Mouse (Mus musculus): ENCODE data around the gene Tyw1.

Gene Tyw1

GRCm38 (mm10) chr5:130255017-130255720 is at the start of gene Tyw1, which contains the start of gene Sbds:
Tyw1 (plus strand) TSS chr5:130255619.
Sbds (minus strand) TSS chr5:130255530.
- DNase-seq = peak; percentile 98

GRCm38 (mm10) chr5:130207299-130207698 is 48.1 kb upstream of the Tyw1 start:
- no peak for DNase-seq

- DNase-seq = no peak
Measured at GRCm38 (mm10) chr5:130212956-130213355, 42.5 kb upstream of the Tyw1 start.

GRCm38 (mm10) chr5:130216781-130217180 is 38.6 kb upstream of the Tyw1 start, which contains the start of gene Tmem248:
Tmem248 (plus strand) TSS chr5:130217081.
- no peak for DNase-seq

- DNase-seq = no peak
Measured at GRCm38 (mm10) chr5:130217406-130217805, 38.0 kb upstream of the Tyw1 start.

DNA sequence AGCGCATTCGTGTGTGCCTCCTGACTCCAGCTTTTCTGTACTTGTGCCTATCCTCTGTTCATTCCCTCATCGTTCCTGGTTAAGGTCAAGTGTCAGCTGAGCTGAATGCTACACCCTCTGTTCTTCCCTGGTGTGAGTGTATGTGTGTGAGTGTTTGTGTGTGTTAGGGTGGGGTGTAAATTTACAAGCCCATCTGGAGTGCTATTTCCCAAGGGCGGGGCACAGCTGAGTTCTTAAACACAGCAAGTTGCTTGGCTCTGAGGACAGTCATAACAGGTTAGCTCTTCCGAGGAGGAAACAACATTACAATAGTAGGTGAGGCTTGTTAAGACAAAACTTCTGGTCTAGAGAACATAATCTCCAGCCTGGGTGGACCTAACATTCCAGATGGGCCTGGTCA is 37.1 kb upstream of the Tyw1 start:
- DNase-seq = no peak

DNA sequence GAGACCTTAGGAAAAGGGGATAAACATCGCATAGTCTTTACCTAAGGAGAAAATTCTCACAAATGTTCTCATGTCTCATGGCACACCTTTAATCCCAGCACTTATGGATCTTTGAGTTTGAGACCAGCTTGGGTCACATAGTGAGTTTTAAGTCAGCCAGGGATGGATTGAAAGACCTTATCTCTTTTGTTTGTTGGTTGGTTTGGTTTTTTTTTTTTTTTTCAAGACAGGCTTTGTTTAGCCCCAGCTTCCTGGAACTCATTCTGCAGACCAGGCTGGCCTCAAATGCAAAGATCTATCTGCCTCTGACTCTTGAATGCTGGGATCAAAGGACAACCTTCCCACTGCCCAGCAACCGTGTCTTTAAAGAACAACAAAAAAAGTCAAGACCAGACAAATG is 34.1 kb upstream of the Tyw1 start:
- DNase-seq = no peak

DNA sequence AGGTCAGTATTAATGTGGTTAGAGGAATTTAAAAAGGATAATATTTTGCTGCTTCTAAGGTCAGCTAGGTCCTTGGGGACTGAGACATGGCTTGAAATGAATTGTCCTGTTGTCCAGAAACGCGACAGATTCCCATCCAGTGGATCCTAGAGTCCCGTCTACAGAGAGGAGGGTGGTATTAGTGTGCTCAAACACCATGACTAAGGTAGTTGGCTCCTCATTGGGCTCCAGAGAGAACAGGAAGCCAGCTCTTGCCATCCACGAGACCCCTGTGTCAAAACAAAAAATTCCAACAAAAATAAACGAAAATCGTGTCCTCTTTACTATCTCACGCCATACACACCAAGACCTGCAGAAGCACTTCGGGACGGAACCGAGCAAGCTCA is 33.7 kb upstream of the Tyw1 start:
- no peak for DNase-seq

GRCm38 (mm10) chr5:130222146-130223004 is 33.0 kb upstream of the Tyw1 start:
- peak; percentile 92 for DNase-seq

DNA sequence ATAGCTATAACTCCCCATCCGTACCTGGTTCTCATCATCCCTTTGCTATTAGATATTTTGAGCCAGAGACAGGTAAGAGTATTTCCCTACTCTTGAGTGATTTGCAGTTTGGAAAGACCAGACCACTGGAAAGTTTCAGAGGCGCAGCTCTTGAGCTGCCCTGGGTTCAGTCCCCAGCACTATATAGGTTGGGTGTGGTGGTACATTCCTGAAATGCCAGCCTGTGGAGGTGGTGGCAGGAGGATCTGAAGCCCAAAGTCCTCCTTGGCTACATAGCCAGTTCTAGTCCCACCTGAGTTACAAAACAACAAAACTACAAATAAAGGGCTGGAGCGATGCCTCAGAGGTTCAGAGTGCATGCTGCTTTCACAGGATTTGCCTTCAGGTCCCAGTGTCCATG is 28.6 kb upstream of the Tyw1 start:
- no peak for DNase-seq

DNA sequence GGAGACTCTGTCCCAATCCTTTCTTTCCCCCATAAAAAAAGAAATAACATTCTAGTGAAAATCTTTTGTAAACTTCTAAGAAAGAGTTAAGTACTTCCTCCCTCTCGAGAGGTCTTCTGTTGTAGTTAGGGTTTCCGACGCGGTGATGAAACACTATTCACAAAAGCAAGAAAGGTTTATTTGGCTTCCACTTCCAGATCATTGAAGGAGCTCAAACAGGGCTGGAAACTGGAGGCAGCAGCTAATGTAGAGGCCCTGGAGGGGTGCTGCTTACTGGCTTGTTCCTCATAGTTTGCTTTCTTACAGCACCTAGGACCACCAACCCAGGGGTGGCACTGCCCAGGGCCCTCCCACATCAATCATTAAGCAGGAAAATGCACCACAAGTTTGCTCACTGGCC is 27.3 kb upstream of the Tyw1 start:
- DNase-seq = no peak

DNA sequence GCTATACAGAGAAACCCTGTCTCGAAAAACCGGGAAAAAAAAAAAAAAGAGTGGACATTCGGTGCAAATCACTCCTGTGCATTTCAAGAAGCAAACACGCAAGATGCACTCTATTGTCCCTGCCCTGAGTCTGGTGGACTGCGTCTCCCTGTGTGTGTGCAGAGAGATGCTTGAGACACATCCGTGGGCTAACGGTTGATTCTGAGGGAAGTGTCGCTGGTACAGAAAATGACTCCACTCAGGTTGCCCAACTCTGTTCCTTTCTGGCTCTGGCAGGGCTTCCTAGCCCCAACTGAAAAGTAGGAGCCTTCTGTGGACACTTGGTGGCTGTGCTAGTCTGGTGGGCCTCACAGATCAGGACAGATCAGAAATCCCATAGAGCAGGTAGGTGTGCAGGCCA is 19.1 kb upstream of the Tyw1 start:
- no peak for DNase-seq

GRCm38 (mm10) chr5:130239236-130239635 is 16.2 kb upstream of the Tyw1 start:
- DNase-seq = no peak

- DNase-seq = no peak
Measured at GRCm38 (mm10) chr5:130239856-130240255, 15.6 kb upstream of the Tyw1 start.

- DNase-seq = no peak
Measured at GRCm38 (mm10) chr5:130241426-130241825, 14.0 kb upstream of the Tyw1 start.

- DNase-seq = no peak
Measured at GRCm38 (mm10) chr5:130247823-130248222, 7.6 kb upstream of the Tyw1 start.

DNA sequence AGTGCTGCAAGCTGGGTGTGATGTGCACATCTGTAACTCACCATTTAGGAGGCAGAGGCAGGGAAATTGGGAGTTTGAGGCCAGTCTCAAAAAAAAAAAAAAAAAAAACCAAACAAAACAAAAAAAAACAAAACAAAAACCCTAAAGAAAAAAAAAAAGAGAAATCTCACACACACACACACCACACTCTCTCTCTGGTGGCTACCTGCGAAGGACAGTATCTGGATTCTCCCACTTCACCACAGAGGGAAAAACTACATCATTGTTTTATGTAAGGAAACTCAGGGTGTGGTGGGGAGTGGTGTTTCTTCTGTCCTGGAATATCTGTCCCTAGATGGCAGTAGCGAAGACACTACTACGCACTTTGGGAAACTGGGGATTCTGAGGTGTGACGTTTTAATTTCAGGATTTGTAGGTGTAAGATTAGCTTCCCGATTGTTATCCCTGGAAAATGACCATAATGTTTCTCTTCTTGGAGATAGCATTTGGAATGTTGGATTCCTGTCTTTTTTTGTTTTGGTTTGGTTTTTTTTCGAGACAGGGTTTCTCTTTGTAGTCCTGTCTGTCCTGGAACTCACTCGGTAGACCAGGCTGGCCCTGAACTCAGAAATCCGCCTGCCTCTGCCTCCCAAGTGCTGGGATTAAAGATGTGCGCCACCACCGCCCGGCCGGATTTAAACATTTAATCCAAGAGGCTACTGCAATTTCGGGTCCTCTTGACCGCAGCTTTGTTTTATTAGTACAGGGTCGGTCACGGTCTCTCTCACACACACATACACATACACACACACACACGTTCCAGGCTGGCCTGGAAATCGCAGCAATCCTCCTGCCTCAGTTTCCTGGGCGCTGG is 1.0 kb upstream of the Tyw1 start:
- no peak for DNase-seq

DNA sequence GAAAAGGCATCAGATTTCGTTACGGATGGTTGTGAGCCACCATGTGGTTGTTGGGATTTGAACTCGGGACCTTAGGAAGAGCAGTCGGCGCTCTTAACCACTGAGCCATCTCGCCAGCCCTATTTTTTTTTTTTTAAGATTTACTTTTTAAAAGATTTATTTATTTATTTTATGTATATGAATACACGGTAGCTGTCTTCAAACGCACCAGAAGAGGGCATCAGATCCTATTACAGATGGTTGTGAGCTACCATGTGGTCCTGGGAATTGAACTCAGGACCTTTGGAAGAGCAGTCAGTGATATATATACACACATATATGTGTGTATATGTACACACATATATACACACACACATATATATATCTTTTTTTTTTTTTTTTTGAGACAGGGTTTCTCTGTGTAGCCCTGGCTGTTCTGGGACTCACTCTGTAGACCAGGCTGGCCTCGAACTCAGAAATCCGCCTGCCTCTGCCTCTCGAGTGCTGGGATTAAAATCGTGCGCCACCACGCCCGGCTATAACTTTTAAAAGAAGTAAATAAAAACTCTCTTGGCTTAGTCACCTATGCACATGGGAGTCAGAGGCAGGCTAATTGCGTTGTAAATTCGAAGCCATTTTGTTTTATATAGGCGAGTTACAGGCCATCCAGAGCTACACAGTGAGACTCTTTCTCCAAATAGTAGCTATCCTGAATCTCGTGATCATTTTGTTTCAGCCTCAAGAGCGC is 543 bp downstream of the Tyw1 start:
- peak; percentile 55 for DNase-seq

- DNase-seq = peak; percentile 95
Measured at GRCm38 (mm10) chr5:130256678-130257271, 1.4 kb downstream of the Tyw1 start.

GRCm38 (mm10) chr5:130257303-130257702 is 1.9 kb downstream of the Tyw1 start:
- DNase-seq = peak; percentile 39

DNA sequence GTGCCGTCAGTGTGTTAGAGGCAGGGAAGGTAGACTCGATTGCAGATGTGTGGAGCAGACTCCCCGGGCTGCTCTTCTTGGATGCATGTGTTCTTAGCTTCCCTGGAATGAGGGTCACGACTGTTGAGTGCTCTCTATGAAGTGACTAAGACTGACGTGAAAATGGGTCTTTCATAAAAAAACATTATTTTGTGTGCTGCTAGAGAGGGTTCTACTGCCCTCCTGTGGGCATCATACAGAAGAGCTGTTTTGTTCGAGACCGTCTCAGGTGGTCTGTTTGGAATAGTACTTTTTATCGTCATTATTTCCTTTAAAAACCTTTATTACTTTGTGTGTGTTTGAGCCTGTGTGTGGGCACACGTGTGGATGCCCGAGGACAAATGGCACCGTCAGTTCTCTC is 8.0 kb downstream of the Tyw1 start:
- no peak for DNase-seq

DNA sequence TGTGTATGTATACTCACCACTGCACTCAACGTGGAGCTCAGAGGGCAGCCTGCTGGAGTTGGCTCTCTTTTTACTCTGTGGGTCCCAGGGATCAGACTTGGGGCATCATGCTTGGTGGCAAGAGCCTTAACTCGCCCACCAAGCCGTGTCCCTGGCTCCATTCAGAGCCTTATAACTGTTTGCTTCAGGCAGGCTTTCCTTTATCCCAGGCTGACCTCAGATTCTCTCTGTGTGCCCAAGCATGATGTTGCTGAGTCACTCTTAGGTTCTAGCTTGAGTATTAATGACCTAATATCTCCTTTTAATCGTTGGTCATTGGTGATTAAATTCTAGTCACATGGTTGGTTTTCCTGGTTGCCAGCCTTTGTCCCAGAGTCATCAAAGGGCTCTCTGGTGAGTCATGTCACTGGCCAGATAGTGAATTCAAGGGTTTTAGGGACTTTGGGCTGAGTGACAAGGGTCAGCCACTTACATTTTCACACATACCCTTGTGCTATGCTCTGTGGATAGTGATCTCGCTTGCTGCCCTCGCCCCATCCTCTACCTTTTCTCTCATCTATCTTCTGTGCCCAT is 9.1 kb downstream of the Tyw1 start:
- DNase-seq = no peak

All from cerebellum, adult 11-12 months (tissue).